Mouse (Mus musculus) thymus, postnatal 25 days (tissue): ENCODE results near the gene Olfr1168.
"Not testable (repeated sequence)": the region's sequence is repeated elsewhere in the genome, so short reads cannot be mapped to it uniquely, and the experiment has no call there.

Experiments used
- DNase-seq: peaks from one replicate; pipeline ENCODE4 v3.0.0; 2022

Olfr1168 gene

DNA sequence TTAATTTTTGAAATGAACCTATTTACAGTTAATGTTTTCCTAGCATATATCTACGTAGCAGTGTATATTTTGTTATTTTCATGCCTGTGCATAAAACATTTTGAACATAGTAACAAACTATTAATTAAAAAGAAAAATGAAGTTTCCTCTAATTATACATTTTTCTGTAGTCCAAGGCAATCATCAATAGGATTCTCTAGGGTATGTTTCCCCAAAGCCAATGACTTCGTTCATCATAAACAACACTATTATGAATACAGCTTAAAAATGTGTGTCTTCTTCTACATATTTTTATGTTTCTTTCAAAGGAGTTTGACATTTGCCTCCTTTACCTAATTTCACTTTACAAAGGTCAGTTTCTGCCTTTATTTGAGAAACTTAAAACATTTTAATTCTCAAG is at the start of gene Olfr1168:
Gene Olfr1168, plus strand, starts transcription at position 301 of the 400 bp plus-strand sequence.
- DNase-seq: no peak

DNA sequence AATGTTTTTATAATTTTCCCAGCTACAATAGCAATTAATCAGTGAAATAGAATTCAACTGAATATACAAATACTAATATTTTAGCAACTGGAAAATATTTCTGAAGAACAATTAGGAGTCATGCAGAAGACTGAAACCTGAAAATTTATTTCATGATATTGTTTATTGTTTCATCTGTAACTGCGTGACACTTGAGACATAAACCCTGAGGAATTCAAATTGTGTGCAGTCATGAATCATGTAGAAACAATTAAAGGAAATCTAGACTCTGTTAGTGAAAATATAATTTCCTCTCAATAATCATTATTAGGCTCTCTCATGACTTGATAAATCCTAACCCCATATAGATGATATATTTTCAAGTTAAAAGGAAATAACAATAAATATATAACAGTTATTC is 26.6 kb upstream of the Olfr1168 start, which contains the start of gene Olfr1167:
Gene Olfr1167, minus strand, starts transcription at position 101 of the 400 bp plus-strand sequence.
- not testable (repeated sequence) for DNase-seq

DNA sequence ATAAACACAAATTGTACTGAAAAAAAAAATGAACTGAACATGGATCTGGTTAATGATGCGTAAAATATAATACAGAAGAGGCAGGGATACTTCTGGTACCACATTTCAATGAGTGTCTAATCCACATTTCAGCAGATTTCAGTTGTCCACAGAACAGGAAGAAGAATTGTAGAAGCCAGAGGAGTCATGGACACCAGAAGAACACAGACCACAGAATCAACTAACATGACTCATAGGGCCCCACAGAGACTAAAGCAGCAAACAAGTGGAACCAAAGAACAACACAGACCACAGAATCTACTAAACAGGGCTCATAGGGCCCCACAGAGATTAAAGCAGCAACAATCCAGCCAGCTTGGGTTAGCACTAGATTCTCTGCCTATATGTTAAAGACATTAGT is 39.1 kb downstream of the Olfr1168 start:
- no peak for DNase-seq

DNA sequence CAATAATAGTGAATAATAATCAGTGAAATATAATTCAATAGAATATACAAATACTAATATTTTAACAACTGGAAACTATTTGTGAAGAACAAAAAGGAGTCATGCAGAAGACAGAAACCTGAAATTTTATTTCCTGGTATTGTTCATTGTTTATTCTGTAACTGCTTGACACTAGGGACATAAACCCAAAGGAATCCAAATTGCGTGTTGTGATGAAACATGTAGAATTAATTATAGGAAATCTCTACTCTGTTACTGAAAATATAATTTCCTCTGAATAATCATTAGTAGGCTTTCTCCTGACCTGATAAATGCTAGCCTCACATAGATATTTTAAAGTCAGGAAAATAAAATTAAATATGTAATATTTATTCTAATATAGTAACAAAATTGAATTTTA is 46.6 kb downstream of the Olfr1168 start, which contains the start of gene Olfr1170:
Gene Olfr1170, minus strand, starts transcription at position 101 of the 400 bp plus-strand sequence.
- DNase-seq: no peak
